Mouse (Mus musculus) CH12.LX (cell line): ENCODE data around the gene Sin3a. TPM values are rescaled to one million over a fixed set of nuclear protein-coding genes. Genes with fewer than 3 reads are reported as not detected.

Source experiments
- DNase-seq: peaks from one replicate; pipeline ENCODE4 v3.0.0-alpha.2; 2013; ENCODE audit errors: extremely low read depth
- H3K27ac ChIP-seq: 2 replicates; pipeline ENCODE4 v1.5.1; 2012; ENCODE audit warnings: low read depth, mild to moderate bottlenecking, control low read depth, moderate library complexity; ENCODE audit not compliant: insufficient read depth
- H3K27me3 ChIP-seq: replicated peaks from 2 replicates; pipeline ENCODE3; 2012; ENCODE audit warnings: inconsistent platforms
- H3K36me3 ChIP-seq, 2 experiments: replicated peaks in 1 of 2; 2 replicates each; pipeline versions ENCODE3 to v1.6.1; 2012; ENCODE audit warnings: inconsistent platforms in 1 of 2, low read length in 1 of 2, mild to moderate bottlenecking in 1 of 2, mixed read lengths in 1 of 2, moderate library complexity in 1 of 2; ENCODE audit not compliant: control insufficient read depth in 1 of 2, insufficient read depth in 1 of 2
- H3K4me1 ChIP-seq, 2 experiments: 2 replicates each; pipeline ENCODE4 v1.6.1; 2012; ENCODE audit warnings: inconsistent platforms in 1 of 2, moderate library complexity in 1 of 2; ENCODE audit not compliant: insufficient read depth in 2 of 2, control insufficient read depth in 1 of 2
- H3K4me2 ChIP-seq: 2 replicates; pipeline ENCODE4 v1.6.1; 2012; ENCODE audit warnings: low read depth, mild to moderate bottlenecking, control low read depth; ENCODE audit not compliant: poor library complexity, insufficient read depth, severe bottlenecking
- H3K4me3 ChIP-seq, 3 experiments: fragments of 150-350 bp in 1 of 3; sonication (generic) in 1 of 3; replicated peaks in 1 of 3; 2 replicates each; pipeline versions ENCODE3 to v1.5.1; 2011 to 2012; ENCODE audit warnings: low read depth in 2 of 3, low read length in 2 of 3, mild to moderate bottlenecking in 2 of 3, moderate library complexity in 2 of 3, control low read depth in 1 of 3, improper control_type of control experiment in 1 of 3, inconsistent platforms in 1 of 3, mixed read lengths in 1 of 3; ENCODE audit not compliant: poor library complexity in 1 of 3
- H3K79me2 ChIP-seq: replicated peaks from 2 replicates; pipeline ENCODE4 v1.6.1; 2012; ENCODE audit warnings: mild to moderate bottlenecking, moderate library complexity; ENCODE audit not compliant: control insufficient read depth, poor library complexity, insufficient read depth, severe bottlenecking; ENCODE audit errors: extremely low read depth
- H3K9ac ChIP-seq: 2 replicates; pipeline ENCODE4 v1.6.1; 2012; ENCODE audit warnings: low read depth, mild to moderate bottlenecking, control low read depth, moderate library complexity; ENCODE audit not compliant: insufficient read depth
- H3K9me3 ChIP-seq: replicated peaks from 2 replicates; pipeline ENCODE3; 2012; ENCODE audit warnings: low read length, inconsistent platforms, mixed read lengths
- ELF1 ChIP-seq: IDR thresholded peaks from 2 replicates; pipeline ENCODE4 v1.6.1; 2014; ENCODE audit warnings: low read depth, mild to moderate bottlenecking, inconsistent platforms, low read length, improper control_type of control experiment
- HCFC1 ChIP-seq: IDR thresholded peaks from 2 replicates; pipeline ENCODE4 v1.6.1; 2012; ENCODE audit warnings: low read depth, mild to moderate bottlenecking, inconsistent platforms, low read length, improper control_type of control experiment
- JUND ChIP-seq: conservative IDR thresholded peaks from 2 replicates; pipeline ENCODE4 v1.6.1; 2011; ENCODE audit warnings: low read depth, low read length, improper control_type of control experiment
- KAT2A ChIP-seq: IDR thresholded peaks from 2 replicates; pipeline ENCODE4 v1.6.1; 2012; ENCODE audit warnings: low read length, improper control_type of control experiment, inconsistent platforms; ENCODE audit not compliant: insufficient replicate concordance
- MAX ChIP-seq: IDR thresholded peaks from 2 replicates; pipeline ENCODE4 v1.6.1; 2011; ENCODE audit warnings: low read length, improper control_type of control experiment
- MEF2A ChIP-seq: IDR thresholded peaks from 2 replicates; pipeline ENCODE4 v1.6.1; 2014; ENCODE audit warnings: low read depth, mild to moderate bottlenecking, inconsistent platforms, low read length, improper control_type of control experiment, borderline replicate concordance
- MXI1 ChIP-seq: IDR thresholded peaks from 2 replicates; pipeline ENCODE4 v1.6.1; 2011; ENCODE audit warnings: mild to moderate bottlenecking, low read depth, low read length, improper control_type of control experiment
- MYC ChIP-seq: IDR thresholded peaks from 2 replicates; pipeline ENCODE4 v1.6.1; 2011; ENCODE audit warnings: low read depth, mild to moderate bottlenecking, improper control_type of control experiment, low read length
- NRF1 ChIP-seq: IDR thresholded peaks from 2 replicates; pipeline ENCODE4 v1.6.1; 2014; ENCODE audit warnings: low read depth, mild to moderate bottlenecking, inconsistent platforms, low read length, improper control_type of control experiment, moderate library complexity
- POLR2AphosphoS2 ChIP-seq: IDR thresholded peaks from 2 replicates; pipeline ENCODE4 v1.6.1; 2011; ENCODE audit warnings: low read depth, low read length, improper control_type of control experiment
- SIN3A ChIP-seq: IDR thresholded peaks from 2 replicates; pipeline ENCODE4 v1.6.1; 2012; ENCODE audit warnings: low read length, improper control_type of control experiment, inconsistent platforms
- SMC3 ChIP-seq: IDR thresholded peaks from 2 replicates; pipeline ENCODE4 v1.6.1; 2011; ENCODE audit warnings: low read depth, low read length, improper control_type of control experiment
- TBP ChIP-seq: conservative IDR thresholded peaks from 2 replicates; pipeline ENCODE4 v1.6.1; 2011; ENCODE audit warnings: low read depth, low read length, improper control_type of control experiment
- TCF12 ChIP-seq: IDR thresholded peaks from 2 replicates; pipeline ENCODE4 v1.6.1; 2014; ENCODE audit warnings: low read depth, mild to moderate bottlenecking, inconsistent platforms, low read length, improper control_type of control experiment
- UBTF ChIP-seq: IDR thresholded peaks from 2 replicates; pipeline ENCODE4 v1.6.1; 2012; ENCODE audit warnings: low read depth, mild to moderate bottlenecking, inconsistent platforms, low read length, improper control_type of control experiment, moderate library complexity
- USF1 ChIP-seq: IDR thresholded peaks from 2 replicates; pipeline ENCODE4 v1.6.1; 2014; ENCODE audit warnings: low read depth, mild to moderate bottlenecking, inconsistent platforms, low read length, improper control_type of control experiment
- USF2 ChIP-seq: conservative IDR thresholded peaks from 2 replicates; pipeline ENCODE4 v1.6.1; 2011; ENCODE audit warnings: low read depth, low read length, improper control_type of control experiment
- dilution Hi-C: fragments of 300-500 bp; cut with MboI; formaldehyde crosslinking; loops from 2 replicates; pipeline ENCODE4 v1.14.3; 2020; ENCODE audit warnings: low sequenced_read_pairs; ENCODE audit not compliant: extremely low pct_unique_long_range_greater_than_20kb, extremely low pct_ligation_motif_present
- in situ Hi-C: fragments of 300-500 bp; cut with MboI; formaldehyde crosslinking; loops from 3 replicates; pipeline ENCODE4 v1.14.3; 2019; ENCODE audit warnings: low sequenced_read_pairs, low pct_ligation_motif_present, low pct_unique_long_range_greater_than_20kb, mixed read lengths
- polyA plus RNA-seq: library from polyadenylated mRNA; unstranded; fragments of >175 nt; gene quantifications from 2 replicates; pipeline ENCODE4 v1.2.1, GENCODE M21; 2012; ENCODE audit warnings: low read depth; ENCODE audit not compliant: insufficient read length
- total RNA-seq, 2 experiments: library from RNA; depleted of rRNA; stranded (reverse); fragments of 300-350 nt in 1 of 2; fragments of >200 nt in 1 of 2; gene quantifications; 2 replicates each; pipeline ENCODE4 v1.2.3; 2012 to 2014

Gene Sin3a
- total and polyA plus RNA-seq, 3 experiments: 23.0 to 32.1 (median 28.7) TPM

DNA sequence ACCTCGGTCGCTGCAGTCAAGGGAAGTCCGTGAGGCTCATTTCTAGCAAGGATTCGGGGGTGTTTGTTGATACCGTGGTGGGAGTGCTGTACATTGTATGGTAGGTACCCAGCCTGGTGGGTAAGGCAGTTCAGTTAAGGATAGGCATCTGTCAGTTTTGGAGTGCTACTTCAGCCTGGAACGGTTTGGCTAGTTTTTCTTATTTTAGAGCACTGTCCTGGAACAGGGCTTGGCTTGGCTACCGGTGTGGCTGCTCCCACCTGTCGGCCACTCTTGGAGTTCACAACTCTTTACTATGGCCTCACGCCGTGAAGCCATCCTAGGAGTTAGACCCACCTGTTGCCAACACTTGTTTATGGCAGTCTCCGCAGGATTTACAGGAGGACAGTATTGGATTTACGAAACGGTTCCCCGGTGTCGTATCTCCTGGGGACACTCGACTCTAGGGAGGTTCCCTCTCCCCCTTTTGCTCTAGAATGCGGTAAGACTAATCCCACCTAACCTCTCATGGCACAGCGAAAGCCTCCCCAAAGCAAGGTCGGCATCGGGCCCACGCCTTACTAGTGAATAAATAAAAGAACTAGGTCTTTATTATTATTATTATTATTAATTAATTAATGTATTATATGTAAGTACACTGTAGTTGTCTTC, 2.5 kb downstream of the Sin3a start (continued):
- TF ChIP-seq NRF1: no peak
- TF ChIP-seq TCF12: 0 out of 2 replicates have a peak, but pooled peaks have one; percentile 23
- TF ChIP-seq MEF2A: no peak; the same call in 1 of the 2 replicates
- TF ChIP-seq UBTF: 0 out of 2 replicates have a peak, but pooled peaks have one; percentile 30
- no peak for TF ChIP-seq TBP

GRCm38 (mm10) chr9:57074822-57075603, 3.2 kb downstream of the Sin3a start:
- H3K4me1 ChIP-seq: peaks cover 0 to 29% of the 10 kb centered on the region in 2 experiments; a peak in 2 of 4 replicates
- H3K9ac ChIP-seq: peak overlapping the region; percentile 68; the same call in 1 of the 2 replicates
- DNase-seq: peak; percentile 90
- H3K4me2 ChIP-seq: peak overlapping the region; percentile 99
- H3K36me3 ChIP-seq: peaks cover 0 to 10% of the 10 kb centered on the region in 2 experiments
- H3K27me3 ChIP-seq: no peaks in the 10 kb centered on the region
- H3K27ac ChIP-seq: peak overlapping the region; percentile 52; the same call in 1 of the 2 replicates
- H3K9me3 ChIP-seq: no peaks in the 10 kb centered on the region
- peaks cover 28% of the 10 kb centered on the region for H3K79me2 ChIP-seq
- in situ Hi-C loops: loop anchor here (5.0 kb wide), 1 partner anchor 37 kb away; no protein-coding TSS in a partner anchor
- dilution Hi-C loops: no loop called here
- TF ChIP-seq JUND (no peak), MAX (no peak), POLR2AphosphoS2 (peak; percentile 14; the same call in 1 of the 2 replicates), HCFC1 (no peak), MXI1 (no peak; the same call in 1 of the 2 replicates), TBP (peak; percentile 90), MYC (no peak), SMC3 (no peak), NRF1 (no peak), ELF1 (no peak), SIN3A (peak; percentile 85; the same call in 1 of the 2 replicates), USF1 (no peak), USF2 (no peak), KAT2A (0 out of 2 replicates have a peak, but pooled peaks have one; percentile 16)
- TF ChIP-seq, all 38 proteins: peak for 4
- peak overlapping the region; percentile 52 to 80 (median 63) for H3K4me3 ChIP-seq
